Mouse (Mus musculus): ENCODE data around the gene Gm32742.

Gm32742 gene

GRCm38 (mm10) chr9:51165312-51166180, at the start of gene Gm32742:
Gene Gm32742, minus strand, starts transcription at chr9:51165517.
- no peak for DNase-seq (ENCODE audit: low spot score)

GRCm38 (mm10) chr9:51213729-51214237, 48.5 kb upstream of the Gm32742 start:
- DNase-seq (ENCODE audit: low spot score): no peak

- no peak for DNase-seq (ENCODE audit: low spot score)
Observed at GRCm38 (mm10) chr9:51213023-51213728, 47.9 kb upstream of the Gm32742 start, which contains the start of gene Pou2af1. Gene Pou2af1, plus strand, starts transcription at chr9:51213708.

DNA sequence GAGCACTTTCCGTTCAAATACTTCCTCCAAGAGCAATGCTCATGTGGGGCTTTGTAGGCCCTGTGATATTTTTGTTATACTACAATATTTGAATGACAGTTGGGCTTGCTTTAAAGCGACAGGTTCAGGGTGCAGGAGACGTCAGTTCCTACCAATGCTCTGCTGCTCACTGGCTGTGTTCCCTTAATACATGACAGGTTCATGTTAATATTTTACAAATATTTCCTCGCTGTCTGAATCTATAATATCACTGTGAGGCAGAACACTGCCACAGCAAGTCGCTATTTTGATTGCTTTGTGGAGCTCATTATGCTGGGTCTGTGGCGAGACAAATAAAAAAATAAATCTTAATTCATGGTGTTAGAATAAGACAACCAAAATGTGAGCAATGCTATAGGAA, 45.9 kb upstream of the Gm32742 start:
- no peak for DNase-seq (ENCODE audit: low spot score)

- DNase-seq (ENCODE audit: low spot score): no peak
Observed at GRCm38 (mm10) chr9:51208974-51209332, 43.6 kb upstream of the Gm32742 start.

DNA sequence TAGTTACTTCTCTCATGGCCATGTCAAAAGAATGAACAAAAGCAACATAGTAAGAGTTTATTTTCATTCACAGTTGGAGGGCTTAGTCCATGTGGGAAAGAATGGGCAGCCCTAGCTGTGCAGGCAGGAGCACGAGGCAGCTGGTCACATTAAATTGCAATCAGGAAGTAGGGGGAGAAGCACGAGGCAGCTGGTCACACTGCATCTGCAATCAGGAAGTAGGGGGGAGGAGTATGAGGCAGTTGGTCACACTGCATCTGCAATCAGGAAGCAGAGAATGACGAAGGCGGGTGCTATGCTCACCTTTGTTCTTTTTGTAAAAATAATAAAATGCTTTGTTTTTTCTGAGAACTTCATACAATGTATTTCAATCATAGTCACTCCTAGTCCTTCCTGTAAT, 29.5 kb upstream of the Gm32742 start:
- no peak for DNase-seq (ENCODE audit: low spot score)

DNA sequence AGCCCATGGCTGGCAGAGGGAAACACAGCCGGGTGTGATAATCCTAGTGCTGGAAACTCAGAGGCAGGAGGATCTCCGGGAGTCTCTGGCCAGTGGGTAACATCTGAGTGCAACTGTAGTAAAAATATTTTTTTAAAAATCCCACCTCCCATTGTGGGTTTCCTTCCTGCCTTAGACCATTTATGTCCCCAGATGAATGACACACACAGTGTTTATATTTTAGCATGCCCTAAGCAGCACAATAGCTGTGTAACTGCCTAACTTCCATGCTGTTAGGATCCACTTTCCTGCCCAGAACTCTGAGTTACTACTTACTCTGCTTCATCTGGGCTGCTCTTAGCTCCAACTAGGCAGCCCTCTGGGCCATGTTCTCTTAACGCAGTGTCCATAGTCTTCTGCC, 25.3 kb upstream of the Gm32742 start:
- no peak for DNase-seq (ENCODE audit: low spot score)

DNA sequence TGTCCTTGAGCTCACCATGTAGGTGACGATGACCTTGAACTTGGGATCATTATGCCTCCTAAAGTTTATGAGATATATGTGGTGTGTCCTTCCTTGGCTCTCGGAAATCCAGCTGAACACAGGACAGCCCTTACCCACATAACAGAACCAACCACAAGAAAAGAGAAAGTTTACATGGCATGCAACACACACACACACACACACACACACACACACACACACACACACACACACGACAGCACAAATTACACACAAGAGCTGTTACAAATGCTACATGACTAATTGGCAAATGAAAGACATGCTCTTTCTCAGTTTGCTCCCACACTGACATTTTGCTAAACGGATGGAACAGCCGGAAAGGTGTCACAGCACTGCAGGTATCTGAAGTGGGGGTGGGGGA, 20.6 kb upstream of the Gm32742 start:
- no peak for DNase-seq (ENCODE audit: low spot score)

GRCm38 (mm10) chr9:51185386-51185785, 20.1 kb upstream of the Gm32742 start:
- DNase-seq (ENCODE audit: low spot score): peak; percentile 22

GRCm38 (mm10) chr9:51182716-51183710, 17.7 kb upstream of the Gm32742 start:
- no peak for DNase-seq (ENCODE audit: low spot score)

GRCm38 (mm10) chr9:51180621-51181020, 15.3 kb upstream of the Gm32742 start:
- peak; percentile 35 for DNase-seq (ENCODE audit: low spot score)

GRCm38 (mm10) chr9:51178297-51178696, 13.0 kb upstream of the Gm32742 start:
- no peak for DNase-seq (ENCODE audit: low spot score)

DNA sequence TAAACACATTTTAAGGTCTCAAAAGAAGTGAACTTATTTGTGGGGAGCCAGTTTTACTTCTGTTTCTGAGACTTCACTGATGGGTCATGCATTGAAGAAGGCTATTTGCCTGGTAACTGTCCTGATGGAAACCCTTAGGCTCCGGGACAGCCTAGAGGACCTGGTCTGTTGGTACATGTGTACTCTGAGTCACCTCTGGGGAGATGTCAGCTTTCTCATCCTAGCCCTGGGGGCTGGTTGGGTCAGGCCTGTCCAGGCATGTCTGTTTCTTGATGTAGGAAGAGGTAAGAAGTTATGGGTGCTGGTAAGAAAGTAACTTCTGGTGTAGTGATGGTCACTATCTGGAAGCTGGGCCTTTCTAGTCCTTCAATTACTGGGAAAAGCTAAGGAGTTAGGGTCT, 10.4 kb upstream of the Gm32742 start:
- no peak for DNase-seq (ENCODE audit: low spot score)

DNA sequence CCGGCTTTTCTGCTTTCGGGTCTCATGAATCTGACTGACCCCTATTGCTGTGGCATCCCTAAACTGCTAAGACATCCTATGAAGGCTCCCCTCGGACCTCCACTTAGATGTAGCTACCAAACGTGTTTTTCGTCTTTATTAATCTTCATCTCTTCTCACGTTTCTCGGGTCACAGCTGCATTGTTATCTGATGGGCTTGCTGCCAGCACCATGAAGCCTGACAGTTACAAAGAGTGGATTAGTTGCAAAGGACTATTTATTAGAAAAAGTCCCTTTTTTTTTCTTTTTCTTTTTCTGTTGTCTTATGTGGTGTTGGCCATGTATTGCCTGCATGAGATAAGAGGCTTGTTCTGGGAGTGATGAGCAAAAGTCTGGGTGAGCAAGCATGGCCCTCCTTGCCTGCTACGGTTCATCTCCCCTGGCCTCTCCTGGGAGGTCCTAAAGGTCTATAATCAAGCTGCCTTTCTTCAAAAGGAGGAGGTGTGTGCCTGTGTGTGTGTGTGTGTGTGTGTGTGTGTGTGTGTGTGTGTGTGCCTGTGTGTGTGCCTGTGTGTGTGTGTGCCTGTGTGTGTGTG, 9.7 kb upstream of the Gm32742 start:
- no peak for DNase-seq (ENCODE audit: low spot score)

- DNase-seq (ENCODE audit: low spot score): no peak
Observed at GRCm38 (mm10) chr9:51170298-51170697, 5.0 kb upstream of the Gm32742 start.

GRCm38 (mm10) chr9:51169133-51169532, 3.8 kb upstream of the Gm32742 start:
- DNase-seq (ENCODE audit: low spot score): no peak

DNA sequence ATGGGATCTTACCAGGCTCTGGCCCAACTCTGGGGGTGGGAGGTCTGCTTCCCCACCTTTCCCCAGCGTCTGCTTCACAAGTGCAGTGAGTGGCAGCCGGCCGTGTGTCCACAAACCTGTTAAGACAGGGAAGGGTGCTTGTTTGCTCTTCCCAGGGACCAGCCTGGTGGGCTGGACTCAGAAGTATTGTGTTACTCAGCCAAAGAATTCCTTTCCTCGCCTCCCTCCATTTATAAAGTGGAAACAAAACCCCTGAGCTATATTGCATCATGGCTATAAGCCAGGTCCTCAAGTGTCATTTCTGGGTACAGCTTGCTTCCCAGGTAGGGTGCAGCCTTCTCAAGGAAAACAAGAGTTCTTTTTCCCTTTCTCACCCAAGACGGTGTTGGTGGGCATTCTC, 3.4 kb upstream of the Gm32742 start:
- DNase-seq (ENCODE audit: low spot score): no peak

DNA sequence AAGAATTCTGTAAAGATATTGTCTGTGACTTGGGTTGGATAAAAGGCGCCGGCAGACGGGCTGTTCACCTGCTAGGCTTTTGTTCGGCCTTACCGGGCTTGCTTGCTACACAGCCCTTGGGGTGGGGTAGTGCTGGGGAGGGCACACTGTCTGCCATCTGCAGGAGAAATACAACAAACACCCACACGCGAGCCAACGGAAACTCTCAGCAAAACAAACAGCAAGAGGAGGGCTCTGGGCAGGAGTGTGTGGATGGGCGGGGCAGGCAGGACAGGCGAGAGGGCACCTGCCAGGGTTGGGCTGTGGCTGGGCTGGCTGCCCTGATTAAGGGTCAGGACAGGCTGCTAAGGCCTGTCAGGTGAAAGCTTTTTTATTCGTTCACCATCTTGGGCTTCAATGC, 2.6 kb upstream of the Gm32742 start:
- DNase-seq (ENCODE audit: low spot score): no peak

DNA sequence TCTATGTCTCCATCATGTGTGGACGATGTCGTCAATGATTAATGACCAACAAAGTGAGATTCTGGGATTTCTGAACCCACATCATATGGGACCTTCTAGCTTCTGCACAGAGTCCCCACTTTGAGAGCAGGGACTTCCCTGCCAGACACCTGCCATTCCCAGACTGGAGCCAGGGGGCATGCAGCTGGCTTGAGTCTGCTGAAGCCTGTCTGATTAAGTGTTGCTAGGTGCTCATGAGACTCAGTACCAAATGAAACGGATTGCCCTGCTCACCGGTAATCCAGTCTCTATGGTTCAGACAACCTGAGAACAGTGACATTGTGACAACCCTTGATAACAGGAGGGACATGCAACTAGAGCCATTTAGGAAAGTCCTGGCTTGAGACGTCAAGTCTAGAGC, 1.3 kb downstream of the Gm32742 start:
- no peak for DNase-seq (ENCODE audit: low spot score)

GRCm38 (mm10) chr9:51161771-51162388, 3.4 kb downstream of the Gm32742 start:
- DNase-seq (ENCODE audit: low spot score): peak; percentile 39
